Mouse (Mus musculus) sigmoid colon, adult 10 weeks (tissue): ENCODE data around the gene Tex30. TPM values are rescaled to one million over a fixed set of nuclear protein-coding genes. Genes with fewer than 3 reads are reported as not detected.

ENCODE experiments used
- polyA plus RNA-seq: library from polyadenylated mRNA; stranded (reverse); fragments of 350-450 nt; fragmentation: Illumina TruSeq; extraction: RNeasy Lipid Tissue Mini Kit (QIAGEN cat#74804); gene quantifications from one replicate; pipeline ENCODE4 v1.2.3, GENCODE M21; 2014; ENCODE audit warnings: low read depth, low replicate concordance

Tex30 gene
- 46.0 TPM for polyA plus RNA-seq

GRCm38 (mm10) chr1:44102259-44102717 is at the start of gene Tex30:
Tex30 (minus strand) TSS chr1:44102441.

GRCm38 (mm10) chr1:44147563-44148381 is 45.5 kb upstream of the Tex30 start, which contains the start of gene Ercc5:
Ercc5 (plus strand) TSS chr1:44147744.

GRCm38 (mm10) chr1:44118239-44119054 is 16.2 kb upstream of the Tex30 start, which contains the start of the genes Kdelc1 and Bivm:
Kdelc1 (minus strand) TSS chr1:44118808.
Bivm (plus strand) TSS chr1:44118957.

GRCm38 (mm10) chr1:44061836-44062235 is 40.4 kb downstream of the Tex30 start, which contains the start of gene Gm8251:
Gm8251 (minus strand) TSS chr1:44061936.

Other genes starting within 250 kb of the Tex30 start
- 135 TPM for gene Tpp2, start 168.8 kb downstream of the Tex30 start, polyA plus RNA-seq
- gene Mettl21c, start 82.4 kb downstream of the Tex30 start, polyA plus RNA-seq = not detected
- 0.63 TPM for gene Gm8251, start 40.5 kb downstream of the Tex30 start, polyA plus RNA-seq
- gene Kdelc1, start 16.4 kb upstream of the Tex30 start, polyA plus RNA-seq = 24.3 TPM
- gene Bivm, start 16.5 kb upstream of the Tex30 start, polyA plus RNA-seq = 50.9 TPM
- gene Ercc5, start 45.3 kb upstream of the Tex30 start, polyA plus RNA-seq = 36.4 TPM
- gene Mettl21e, start 116.5 kb upstream of the Tex30 start, polyA plus RNA-seq = not detected